Mouse (Mus musculus) kidney, adult 9 months (tissue): ENCODE measurements at regions not wholly inside any gene's neighbourhood (a gene's known extent, or its start where the extent isn't known, plus 50 kb on each side); places are given as distances from the start of the nearest gene placed in this dataset.
A peak's percentile ranks its signal among the peaks of the same experiment; 100 is the strongest.

ENCODE experiments used
- DNase-seq: peaks from one replicate; pipeline ENCODE4 v3.0.0; 2022

- no peak for DNase-seq
These were observed 323.8 kb downstream of the Plod2 start for GRCm38 (mm10) chr9:92865822-92866221.

- peak; percentile 43 for DNase-seq
These were observed 336.6 kb downstream of the Plod2 start for GRCm38 (mm10) chr9:92878589-92878988.

- DNase-seq = no peak
These were observed 337.8 kb downstream of the Plod2 start for GRCm38 (mm10) chr9:92879812-92880211.

- DNase-seq = no peak
These were observed 340.3 kb downstream of the Plod2 start for GRCm38 (mm10) chr9:92882251-92882832.

- no peak for DNase-seq
These were observed 348.0 kb downstream of the Plod2 start for GRCm38 (mm10) chr9:92890063-92890462.

- DNase-seq = no peak
These were observed 357.7 kb downstream of the Plod2 start for GRCm38 (mm10) chr9:92899733-92900132.

- DNase-seq = no peak
These were observed 365.1 kb downstream of the Plod2 start for GRCm38 (mm10) chr9:92907102-92907501.

- no peak for DNase-seq
These were observed 377.4 kb downstream of the Plod2 start for GRCm38 (mm10) chr9:92919396-92919795.

GRCm38 (mm10) chr9:92930231-92930966, 388.4 kb downstream of the Plod2 start:
- no peak for DNase-seq

GRCm38 (mm10) chr9:92937802-92938201, 395.8 kb downstream of the Plod2 start:
- DNase-seq = no peak

- DNase-seq = no peak
These were observed 408.1 kb downstream of the Plod2 start for GRCm38 (mm10) chr9:92950092-92950491.

GRCm38 (mm10) chr9:92963275-92963674, 421.3 kb downstream of the Plod2 start:
- DNase-seq = no peak

- DNase-seq = no peak
These were observed 449.7 kb downstream of the Plod2 start for GRCm38 (mm10) chr9:92991759-92992158.

GRCm38 (mm10) chr9:92996156-92996555, 454.1 kb downstream of the Plod2 start:
- no peak for DNase-seq

- no peak for DNase-seq
These were observed 463.3 kb downstream of the Plod2 start for GRCm38 (mm10) chr9:93005182-93005953.

GRCm38 (mm10) chr9:93008511-93009302, 466.7 kb downstream of the Plod2 start:
- no peak for DNase-seq

- DNase-seq = no peak
These were observed 502.4 kb downstream of the Plod2 start for GRCm38 (mm10) chr9:93044298-93044912.

- DNase-seq = no peak
These were observed 530.1 kb downstream of the Plod2 start for GRCm38 (mm10) chr9:93072140-93072539.

- no peak for DNase-seq
These were observed 541.1 kb downstream of the Plod2 start for GRCm38 (mm10) chr9:93083114-93083513.

GRCm38 (mm10) chr9:93098008-93098581, 556.1 kb downstream of the Plod2 start:
- no peak for DNase-seq

GRCm38 (mm10) chr9:93130561-93130960, 588.5 kb downstream of the Plod2 start:
- no peak for DNase-seq

GRCm38 (mm10) chr9:93131620-93132200, 589.7 kb downstream of the Plod2 start:
- no peak for DNase-seq
